Mouse (Mus musculus) ZHBTc4 (cell line): ENCODE measurements around the gene Rhod.
A peak's percentile ranks its signal among the peaks of the same experiment; 100 is the strongest.

ENCODE experiments used
- DNase-seq: peaks from one replicate; pipeline ENCODE4 v3.0.0-alpha.2; 2011; ENCODE audit warnings: low read depth, low spot score

Gene Rhod

DNA sequence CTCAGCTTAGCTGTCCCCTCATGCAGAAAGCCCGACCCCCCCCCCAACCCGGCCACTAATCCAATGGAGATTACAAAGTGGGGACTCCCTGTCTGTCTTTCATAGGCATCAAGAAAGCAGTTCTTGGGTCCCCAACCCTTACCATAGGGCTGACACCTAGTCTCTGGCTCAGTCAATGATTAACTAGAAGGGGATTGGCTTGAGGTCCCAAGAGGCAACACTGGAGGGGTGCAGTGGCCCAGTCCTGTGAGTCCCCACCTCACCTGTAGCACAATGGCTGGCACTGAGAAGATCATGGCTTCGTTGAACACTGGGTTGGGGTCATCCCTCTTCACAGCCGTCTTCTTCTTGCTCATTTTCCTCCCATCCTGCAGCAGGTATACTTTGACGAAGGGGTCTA lies 11.4 kb upstream of the Rhod start:
- DNase-seq: no peak

DNA sequence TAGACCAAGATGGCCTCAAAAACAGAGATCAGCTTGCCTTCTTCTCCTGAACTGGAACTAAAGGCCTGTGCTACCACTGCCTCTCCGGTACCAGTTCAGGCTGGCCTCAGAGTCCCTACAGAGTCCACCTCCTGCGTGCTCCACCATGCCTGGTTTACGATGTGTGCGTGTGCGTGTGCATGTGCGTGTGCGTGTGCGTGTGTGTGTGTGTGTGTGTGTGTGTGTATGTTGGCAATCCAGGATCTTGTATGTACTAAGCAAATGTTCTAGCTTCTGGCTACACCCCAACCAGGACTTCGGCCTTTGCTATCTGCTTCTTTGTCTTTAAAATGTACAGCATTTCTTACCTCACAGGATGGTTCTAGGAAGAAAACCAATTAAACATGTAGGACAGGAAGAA lies 10.0 kb upstream of the Rhod start:
- DNase-seq: no peak

DNA sequence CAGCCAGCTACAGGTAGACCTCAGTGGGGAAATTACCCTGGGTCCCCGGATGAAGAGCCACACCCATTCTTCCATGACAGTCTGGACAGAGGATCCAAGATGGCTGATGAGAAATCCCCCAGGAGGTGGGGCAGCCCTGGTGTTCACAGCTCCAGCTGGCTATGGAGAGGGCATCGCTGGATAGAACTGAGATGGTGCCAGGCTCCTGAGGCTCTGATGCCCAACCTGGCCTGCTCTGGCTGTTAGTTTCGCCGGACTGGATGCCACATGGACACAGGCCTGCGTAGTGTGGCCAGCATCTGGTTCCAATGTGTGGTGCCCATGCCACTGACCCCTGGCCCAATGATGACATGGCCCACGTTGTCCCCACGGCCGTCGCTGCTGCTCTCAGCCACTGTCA lies 8.2 kb upstream of the Rhod start:
- DNase-seq: no peak

DNA sequence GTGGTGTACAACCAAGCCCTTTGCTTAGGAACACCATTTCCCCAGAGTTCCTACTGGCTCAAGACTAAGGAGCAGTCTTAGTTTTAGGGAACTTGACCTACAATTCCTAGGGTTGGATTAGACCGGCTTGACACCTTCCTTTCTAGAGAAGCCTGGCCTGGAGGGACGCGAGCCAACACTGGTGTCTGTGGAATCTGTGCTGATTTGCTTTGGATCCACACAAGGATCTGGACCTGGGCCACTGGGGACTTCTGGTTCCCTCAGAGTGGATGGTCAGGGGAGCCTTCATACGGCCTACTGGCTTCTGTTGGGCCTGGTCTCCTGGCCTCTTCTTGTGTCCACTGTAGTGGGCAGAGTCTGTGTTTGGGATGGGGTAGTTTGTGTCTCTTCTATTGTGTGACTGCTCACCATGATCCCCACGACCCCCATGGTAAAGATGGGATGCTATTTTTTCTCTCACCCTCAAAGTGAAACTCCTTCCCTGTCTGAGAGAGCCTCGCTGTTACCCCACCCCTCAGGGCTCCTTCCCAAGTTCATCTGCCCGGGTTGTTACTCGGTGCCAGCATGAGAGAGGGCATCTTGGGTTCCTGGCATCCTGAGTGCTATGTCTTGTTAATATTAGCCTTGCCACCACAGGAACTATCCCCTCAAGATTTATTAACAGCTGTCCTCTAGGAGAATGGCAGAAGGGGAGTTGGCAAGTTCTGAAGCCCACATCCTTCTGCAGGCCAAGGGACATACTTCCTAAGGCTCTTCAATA lies 7.6 kb upstream of the Rhod start:
- DNase-seq: no peak

DNA sequence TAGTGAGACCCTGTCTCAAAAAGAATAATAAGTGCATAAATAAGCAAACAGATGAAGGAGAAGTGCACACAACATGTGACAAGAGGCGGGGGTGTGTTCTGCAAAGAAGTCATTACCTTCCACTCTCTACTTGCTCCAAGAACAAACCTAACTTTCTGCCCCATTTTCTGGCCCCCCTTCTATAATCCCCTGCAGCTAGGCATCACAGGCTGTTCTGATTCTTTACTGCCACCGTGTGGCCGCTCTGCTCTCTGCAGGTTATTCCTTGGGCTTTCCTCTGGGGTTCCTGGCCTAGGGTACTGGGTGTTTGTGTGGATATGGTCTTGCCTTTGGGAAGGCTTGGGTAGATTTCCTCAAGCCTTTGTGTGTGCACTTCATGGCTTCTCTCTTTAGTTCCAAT lies 3.2 kb upstream of the Rhod start:
- peak; percentile 68 for DNase-seq

DNA sequence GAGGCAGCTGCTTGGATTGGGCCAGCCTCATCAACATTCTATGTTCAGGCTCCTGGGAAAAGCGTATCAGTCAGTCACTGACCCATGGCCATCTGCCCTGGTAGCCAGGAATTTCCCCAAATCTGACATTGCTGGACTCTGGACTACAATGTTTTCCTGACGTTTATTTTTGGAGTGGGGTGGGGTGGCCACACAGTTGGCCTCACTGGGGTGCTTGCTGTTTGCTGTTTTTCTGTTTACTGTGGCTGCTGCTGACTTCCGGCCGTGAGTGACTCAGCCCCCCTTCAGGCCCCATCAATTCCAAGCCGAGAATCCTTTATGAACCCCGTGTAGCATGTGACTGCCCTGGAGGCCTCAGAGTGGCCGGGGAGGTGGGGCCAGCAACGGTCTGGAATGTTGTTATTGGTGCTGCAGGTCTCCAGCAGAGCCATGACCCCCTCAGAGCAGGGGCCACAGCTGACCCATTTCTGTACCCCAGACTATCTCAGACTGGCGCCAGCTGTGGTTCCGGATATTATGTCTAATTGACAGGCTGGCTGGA lies 2.5 kb upstream of the Rhod start:
- DNase-seq: no peak

DNA sequence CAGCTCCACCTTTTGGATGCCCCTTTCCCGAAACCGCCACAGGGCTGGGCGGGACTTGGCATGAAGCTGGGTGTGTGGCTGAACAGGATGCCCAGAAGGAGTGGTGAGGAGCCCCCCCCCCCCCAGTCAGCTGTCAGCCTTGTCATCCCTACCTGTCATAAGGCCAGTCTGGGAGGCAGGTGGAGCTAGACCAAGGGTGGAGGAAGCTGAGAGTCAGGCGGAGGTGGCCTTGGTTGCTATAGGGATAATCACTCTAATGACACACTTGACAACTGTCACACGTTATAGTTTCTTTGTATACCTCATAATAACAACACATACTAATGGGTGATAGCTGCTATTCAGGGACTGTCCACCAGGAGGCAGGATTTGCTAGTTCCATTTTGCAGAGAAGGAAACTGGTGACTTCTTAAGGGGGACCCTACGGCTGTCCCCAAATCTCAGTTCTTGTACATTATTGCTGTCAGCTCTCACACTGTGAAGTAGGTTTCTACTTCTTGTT lies 1.9 kb upstream of the Rhod start:
- peak; percentile 67 for DNase-seq

DNA sequence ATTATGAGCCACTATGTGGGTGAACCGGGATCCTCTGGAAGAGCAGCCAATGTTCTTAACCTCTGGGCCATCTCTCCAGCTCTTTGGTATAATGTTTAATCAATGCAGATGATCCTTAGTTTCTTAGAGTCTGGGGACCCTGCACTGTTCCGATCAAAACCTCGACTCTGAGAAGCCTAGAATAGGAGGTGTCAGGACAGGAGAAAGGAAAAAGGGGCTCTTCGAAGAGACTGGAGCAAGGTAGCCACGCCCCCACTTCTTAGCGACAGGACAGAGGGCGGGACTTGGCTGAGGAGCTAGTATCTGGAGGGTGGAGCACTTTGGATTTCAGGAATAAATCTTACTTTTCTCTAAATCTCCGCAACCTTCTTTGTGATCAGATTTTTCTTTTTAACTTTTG lies 990 bp upstream of the Rhod start:
- DNase-seq: peak; percentile 76

DNA sequence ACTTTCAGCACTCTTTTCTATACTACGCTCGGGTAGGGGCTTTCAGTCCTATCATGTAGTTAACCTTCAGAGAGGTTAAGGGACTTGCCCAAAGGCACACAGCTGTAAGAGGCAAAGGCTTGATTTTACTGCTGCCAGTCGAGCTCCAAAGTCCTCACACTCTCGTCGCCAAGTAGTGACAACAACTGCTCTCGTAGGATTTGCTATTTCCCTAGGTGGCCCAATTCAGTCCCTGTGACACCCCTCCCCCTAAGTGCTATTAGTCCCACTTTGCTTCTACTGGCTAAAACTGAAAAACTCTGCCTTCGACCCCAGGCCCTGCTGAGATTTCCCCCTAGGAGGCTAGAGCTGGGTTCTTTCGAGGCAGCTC lies 456 bp downstream of the Rhod start:
- DNase-seq: peak; percentile 33

DNA sequence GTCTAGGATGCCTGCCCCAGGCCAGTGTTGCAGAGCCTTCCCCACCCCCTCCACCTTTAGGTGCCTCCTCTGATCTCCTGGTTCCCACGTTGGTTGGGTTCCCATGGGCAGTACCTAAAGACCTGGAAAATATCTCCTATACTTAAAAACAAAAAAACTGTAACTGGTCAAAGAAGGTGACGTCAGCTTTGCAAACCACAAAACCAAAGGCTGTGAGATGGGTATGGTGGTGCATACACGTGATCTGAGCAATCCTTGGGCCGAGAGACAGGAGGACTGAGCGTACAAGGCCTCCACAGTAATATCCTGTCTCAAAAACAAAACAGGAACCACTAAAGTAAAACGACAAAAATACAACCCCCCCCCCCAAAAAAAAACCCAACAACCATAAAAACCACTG lies 1.3 kb downstream of the Rhod start:
- DNase-seq: no peak

DNA sequence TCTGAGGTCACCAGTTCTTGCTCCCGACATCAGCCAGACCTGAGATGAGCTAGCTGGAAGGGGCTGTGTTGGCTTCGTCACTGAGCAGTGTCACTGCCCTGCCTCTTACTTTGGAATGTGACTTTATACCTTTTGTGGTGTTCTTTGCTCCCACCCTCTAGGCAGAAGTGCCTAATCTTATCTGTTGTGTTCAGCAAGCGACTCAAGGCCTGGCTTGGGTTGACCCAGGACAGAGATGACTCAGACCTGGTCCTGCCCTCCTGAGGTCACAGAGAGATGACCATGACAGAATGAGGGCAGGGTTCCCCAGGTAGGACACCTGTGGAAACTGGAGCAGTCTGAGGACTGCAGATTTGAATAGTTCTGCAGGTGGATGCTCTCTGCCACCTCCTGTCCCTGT lies 3.0 kb downstream of the Rhod start:
- DNase-seq: no peak

DNA sequence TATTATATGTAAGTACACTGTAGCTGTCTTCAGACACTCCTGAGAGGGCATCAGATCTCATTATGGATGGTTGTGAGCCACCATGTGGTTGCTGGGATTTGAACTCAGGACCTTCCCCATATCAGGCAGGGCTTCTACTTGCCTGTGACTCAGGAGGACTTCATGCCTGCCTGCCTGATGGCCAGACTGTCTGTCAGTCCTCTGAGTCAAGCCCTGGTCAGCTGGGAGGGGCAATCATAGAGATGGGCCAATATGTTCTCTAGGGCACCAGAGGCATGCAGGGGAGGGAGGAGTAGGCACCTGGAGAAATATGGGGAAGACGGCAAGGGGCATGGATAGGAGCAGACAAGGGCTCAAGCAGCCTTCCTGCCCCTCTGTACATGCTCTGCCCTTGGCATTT lies 4.2 kb downstream of the Rhod start:
- no peak for DNase-seq

DNA sequence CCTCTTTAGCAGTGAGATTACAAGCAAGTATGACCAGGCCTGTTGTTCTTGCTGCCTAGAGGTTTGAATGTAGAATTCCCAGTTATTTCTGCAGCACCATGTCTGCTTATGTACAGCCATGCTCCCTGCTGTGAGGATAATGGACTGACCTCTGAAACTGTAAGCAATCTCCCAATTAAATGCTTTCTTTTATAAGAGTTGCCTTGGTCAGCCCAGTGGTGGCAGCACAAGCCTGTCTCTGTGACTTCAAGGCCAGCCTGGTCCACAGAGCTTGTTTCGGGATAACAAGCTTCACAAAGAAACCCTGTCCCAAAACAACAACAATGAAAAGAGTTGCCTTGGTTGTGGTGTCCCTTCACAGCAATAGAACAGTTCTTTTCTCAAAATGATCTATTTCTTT lies 5.5 kb downstream of the Rhod start:
- no peak for DNase-seq

DNA sequence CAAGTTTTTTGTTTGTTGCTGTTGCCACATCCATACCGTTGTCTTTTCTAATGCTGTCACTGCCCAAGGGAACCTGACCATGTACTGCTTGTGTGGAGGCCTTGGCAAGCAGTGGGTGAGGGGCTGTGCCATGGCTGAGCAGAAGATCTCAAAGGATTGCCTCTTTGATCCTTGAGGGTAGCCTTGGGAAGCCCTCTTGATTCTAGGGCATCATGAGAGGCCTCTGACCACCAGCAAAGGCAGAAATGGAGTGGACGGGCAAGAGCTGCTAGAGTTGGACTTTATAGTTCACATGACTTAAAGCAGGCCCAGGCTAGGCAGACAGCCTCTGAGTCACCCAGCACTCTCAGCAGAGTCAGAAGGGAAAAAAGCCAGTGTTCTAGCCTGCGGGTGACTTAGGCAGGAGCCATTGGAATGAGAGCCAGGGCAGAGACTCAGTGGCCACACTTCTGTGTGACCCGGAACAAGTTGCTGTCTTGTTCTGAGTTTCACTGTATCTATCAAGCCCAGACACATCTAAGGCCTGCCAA lies 9.1 kb downstream of the Rhod start:
- DNase-seq: no peak

DNA sequence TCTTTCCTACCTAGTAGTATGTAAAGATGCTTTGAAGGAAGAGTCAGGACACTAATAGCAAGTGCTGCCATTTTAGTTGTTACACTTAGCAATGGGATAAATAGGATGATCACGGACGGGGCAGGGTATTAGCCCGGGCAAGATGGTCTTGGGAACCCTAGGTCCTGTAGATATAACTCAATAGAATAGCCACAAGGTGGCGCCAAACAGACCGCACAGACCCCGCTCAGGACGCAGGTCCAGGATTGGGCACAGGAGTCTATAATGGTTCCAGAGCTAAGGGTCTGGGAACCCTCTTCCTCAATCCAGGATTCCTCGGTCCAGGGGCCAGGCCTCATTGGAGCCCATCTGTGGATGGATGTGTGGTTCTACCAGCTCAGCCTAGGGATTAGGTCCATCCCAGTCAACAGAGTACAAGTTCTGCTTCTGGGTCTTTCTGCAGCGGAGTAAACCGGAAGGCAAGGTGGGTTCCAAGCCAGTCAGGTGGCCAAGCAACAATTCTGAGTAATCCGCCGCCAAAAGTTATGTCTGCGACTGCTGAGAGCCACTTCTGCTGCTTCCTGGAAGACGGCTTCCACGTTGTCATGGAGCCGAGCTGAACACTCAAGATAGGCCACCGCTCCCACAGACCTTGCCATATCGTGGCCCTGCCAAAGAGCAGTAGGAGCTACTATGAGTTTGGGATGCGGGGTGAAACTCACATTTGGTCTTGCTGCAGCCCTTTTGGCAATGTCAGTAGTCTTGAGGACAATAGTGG lies 13.4 kb downstream of the Rhod start:
- DNase-seq: peak; percentile 92

DNA sequence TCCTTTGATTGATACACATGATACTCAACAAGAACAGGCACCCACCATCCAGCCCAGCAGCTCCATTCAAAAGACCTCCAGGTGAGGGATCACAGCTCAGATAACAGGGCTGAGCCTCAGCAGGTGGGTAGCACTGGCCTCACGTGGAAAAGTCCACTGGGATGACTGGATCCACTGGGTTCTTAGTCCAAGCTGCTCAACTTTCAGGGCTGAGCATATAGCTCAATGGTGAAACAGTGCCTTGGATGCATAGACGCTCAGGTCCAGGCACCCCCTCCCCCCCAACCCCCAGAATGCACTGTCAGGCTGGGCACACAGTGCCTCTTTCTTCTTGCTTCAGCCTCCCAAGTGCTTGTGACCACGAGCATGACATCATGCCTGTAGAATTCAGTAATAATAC lies 16.2 kb downstream of the Rhod start:
- DNase-seq: no peak

DNA sequence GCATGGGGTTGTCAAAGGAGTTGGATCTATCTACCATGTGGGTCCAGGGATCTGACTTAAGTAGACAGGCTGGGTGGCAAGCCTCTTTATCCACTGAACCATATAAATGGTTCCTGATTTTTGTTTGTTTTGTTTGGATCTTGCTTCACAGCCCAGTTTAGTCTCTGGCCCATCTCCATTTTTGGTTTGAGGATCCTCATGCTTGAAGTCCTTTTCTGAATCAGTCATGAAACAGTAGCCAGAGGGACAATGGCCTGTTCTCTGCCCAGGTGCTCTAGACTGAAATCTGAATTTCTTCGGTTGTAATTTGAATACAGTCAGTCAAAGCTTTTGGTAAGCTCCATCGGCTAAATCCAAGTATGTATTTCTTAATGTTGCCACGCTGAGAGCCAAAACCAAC lies 16.7 kb downstream of the Rhod start:
- DNase-seq: no peak

DNA sequence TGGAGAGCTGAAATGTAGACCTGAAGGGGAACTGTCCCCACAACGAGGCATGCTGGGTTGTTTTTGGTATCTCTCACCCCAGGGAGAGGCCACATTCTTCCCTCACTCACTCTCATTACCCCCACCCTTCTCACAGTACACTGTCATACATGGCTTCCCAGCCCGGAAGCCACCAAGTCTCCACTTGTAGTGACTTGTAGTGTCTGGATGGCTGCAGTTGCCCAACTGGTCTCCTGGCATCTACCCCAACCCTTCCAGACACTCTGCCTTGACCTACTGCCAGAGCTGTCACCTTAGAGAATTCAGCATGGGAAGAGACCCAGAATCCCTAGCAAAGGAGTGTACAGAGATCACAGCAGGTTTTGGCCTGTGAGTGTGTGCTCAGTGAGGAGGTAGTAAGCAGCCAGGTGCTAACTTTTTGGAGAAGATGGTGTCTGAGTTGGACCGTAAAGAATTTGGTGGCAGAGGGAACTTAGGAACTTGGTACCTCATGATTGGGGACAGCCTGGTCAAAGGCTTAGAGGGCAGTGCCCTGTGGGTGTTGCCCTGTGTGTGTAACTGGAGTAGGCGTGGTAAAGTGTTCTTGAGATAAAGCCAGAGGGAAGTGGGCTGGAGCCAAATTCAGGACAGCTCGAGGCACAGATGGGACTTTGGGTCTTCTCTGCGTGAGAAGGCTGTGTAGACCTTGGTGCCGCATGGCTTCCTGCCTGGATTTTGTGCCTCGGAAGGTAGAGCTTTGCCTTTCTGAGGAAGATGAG lies 18.9 kb downstream of the Rhod start:
- DNase-seq: no peak

DNA sequence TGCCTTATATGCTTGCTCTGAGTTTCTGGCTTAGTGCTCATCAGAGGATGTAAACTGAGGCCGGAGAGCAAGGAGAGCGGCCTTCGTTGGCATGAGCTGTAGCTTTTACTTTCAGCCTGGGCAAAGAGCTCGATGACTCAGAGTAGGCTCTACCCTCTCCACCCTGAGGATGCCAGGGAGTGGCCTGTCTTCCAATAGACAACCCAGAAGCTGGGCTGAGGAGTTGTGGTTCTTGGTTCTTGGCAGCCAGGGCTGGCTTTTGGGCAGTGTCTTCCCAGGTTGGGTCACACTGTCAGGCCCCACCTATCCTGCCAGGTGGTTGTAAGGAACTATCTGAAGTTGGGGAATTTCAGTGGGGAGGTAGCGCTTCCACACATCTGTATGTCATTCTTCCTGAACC lies 19.5 kb downstream of the Rhod start:
- DNase-seq: no peak

DNA sequence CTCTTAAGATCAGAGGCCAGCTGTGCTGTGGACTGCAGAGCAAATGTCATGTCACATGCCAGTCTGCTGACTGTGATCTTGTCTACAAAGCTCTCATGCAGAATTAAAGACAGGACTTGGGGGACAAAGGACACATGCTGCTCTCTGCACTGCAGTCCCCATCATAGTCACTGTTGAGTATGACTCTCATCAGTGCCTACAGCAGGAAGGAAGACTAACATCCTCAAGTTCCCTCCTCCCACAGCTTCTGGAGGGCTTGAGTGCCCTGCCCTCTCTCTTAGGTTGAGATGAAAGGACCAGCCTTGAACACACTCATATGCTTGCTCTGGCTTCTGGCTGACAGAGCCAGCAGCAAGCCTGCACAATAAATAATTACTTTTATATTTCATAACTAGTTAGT lies 21.5 kb downstream of the Rhod start:
- no peak for DNase-seq

DNA sequence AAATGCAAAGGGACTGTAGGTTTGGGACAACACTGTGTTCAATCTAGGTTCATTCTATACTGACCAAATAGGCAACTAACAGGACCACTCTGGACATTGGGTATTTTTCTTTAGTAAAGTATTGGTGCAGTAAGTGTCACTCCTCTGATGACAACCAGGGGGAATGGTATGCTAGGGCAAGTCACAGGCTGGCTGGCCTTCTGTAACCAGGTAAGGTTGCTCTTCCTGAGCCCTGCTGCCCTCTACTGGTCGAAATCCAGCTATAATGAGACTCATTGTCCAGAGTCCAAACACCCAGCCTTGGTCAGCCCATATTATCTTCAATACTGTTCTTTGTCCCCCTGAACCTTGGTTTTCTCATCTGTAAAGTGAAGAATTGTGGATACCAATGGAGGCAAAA lies 22.0 kb downstream of the Rhod start:
- peak; percentile 79 for DNase-seq

DNA sequence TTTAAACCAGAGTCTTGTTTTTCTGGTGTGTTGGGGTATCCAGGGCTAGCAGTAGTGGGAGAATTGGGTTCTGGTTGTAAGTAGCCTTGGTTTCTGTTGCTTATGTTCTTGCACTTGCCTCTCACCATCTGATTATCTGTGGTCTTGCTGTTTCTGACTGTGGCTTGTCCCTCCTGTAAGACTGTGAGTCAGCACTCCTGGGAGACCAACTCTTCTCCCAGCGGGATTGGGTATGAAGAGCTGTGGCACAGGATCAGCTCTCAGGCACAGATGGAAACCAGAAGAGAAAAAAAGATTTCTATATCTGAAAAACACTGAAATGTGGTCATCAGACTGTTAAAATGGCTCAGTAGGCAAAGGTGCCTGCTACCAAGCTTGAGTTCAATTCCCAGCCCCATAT lies 24.6 kb downstream of the Rhod start:
- DNase-seq: no peak
